Mouse (Mus musculus) gastrocnemius, postnatal 14 days (tissue): ENCODE measurements around the gene Tmem28. TPM values are rescaled to one million over a fixed set of nuclear protein-coding genes. Genes with fewer than 3 reads are reported as not detected.

Experiments
- DNase-seq: peaks from one replicate; pipeline ENCODE4 v3.0.0; 2021; ENCODE audit warnings: mixed read lengths
- intact Hi-C: fragments of 180-260 bp; cut with DNase I; formaldehyde crosslinking; loops from one replicate; pipeline ENCODE4 v1.15.1; 2025; ENCODE audit warnings: low total_unique reads
- long read RNA-seq, 2 experiments: library from polyadenylated mRNA; stranded (forward); transcript quantifications; one replicate each; pipeline ENCODE4 v2.0.0; 2021
- total RNA-seq, 2 experiments: library from RNA; stranded (reverse); gene quantifications; 2 replicates each; pipeline ENCODE4 v1.2.3; 2021

Gene Tmem28
- under 1 TPM; 0.11 to 0.31 TPM for total RNA-seq
- long read RNA-seq, experiment 1 = 0 reads
- long read RNA-seq, experiment 2 = 0 reads

GRCm38 (mm10) chrX:99820790-99821395 is at the start of gene Tmem28:
Gene Tmem28, plus strand, starts transcription at chrX:99821021.
- no peak for DNase-seq
- intact Hi-C loops = no loop called here

DNA sequence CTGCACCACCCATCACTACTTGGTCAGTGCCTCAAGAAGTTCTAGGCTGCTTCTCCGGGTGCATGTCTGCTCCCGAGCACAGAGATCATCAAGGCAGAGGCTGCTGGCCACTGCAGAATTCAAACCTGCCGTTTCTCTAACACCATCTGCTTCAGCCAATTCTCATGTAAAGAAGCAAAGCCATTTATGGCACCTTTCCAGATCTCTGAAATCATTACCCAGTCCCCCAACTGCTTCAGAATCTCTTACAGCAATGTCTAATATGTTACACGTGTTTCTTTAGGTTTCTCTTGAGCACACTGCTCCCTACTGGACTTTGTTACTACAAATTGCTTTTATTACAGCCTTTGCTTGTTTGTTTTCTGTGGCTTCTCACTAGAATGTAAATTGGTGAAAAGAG is 40.5 kb upstream of the Tmem28 start:
- intact Hi-C loops = no loop called here
- DNase-seq = no peak

DNA sequence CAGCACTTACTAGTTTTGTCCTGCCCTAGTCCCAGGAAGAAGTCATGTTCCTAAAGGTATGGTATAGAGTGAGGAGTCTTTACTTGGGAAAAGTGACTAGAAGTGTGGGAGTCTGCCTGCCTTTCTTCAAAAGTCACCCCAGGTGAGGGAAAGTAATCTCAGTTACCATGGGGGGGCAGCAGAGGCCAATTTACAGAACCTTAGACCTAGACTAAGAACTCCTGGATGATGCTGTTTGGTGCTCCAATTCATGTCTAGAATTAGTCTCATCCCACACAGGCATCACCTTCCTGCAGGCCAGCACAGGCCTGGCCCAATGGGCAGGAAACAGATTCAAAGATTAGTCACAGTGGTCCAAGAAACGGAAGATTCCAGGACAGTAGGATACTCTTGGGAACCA is 12.4 kb upstream of the Tmem28 start:
- DNase-seq = no peak
- intact Hi-C loops = no loop called here

DNA sequence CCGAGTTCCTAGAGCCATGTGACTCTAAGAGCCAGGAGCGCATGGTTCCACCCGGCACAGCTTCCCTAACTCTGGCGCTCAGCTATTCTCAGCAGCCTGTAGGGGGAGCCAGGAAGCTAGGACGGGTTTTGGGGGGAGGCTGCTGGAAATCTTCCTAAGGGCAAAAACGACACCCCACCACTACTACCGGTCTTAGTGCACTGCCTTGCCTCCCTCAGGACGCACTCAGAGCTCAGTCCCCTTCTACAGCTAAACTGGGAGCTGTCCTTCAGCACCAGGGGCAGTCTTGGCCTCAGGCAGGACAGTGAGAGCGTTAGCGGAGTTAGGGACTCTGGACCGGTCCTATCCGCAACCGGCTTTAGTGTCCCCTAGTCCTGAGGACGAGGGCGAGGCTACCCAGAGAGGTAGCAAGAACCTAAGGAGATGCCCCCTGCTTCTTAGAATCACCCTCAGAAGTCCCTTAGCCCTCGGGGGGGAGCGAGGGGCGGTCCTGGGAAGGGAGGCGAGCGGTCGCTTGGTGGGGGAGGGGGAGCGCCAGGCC is 1.4 kb upstream of the Tmem28 start:
- DNase-seq = peak; percentile 43
- intact Hi-C loops = no loop called here

- intact Hi-C loops = no loop called here
- no peak for DNase-seq
These were observed 658 bp upstream of the Tmem28 start for GRCm38 (mm10) chrX:99819936-99820789.

- DNase-seq = no peak
- intact Hi-C loops = no loop called here
These were observed 21.3 kb downstream of the Tmem28 start for GRCm38 (mm10) chrX:99842090-99842489.

DNA sequence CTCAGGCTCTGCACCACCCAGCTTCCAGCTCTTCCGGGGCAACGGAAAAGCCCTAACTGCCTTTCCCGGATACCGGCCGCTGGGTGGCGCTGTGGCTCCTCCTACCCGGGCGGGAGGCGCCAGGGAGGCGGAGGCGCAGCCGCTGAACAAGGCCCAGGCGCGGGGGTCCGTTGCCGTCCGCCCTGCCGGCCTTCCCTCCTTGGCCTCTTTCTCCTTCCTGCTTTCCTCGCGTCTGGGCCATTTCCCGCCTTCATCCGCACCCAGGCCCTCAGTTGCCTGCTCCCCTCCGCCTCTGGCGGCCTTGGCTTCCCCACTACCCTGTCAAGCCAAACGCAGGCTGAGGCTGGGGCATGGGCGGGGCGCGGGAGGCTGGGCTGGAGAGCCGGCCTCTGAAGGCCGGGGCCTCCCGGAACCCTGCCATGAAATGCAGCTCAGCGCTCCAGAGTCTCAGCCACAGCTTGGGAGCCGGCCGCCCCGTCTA is 32.5 kb downstream of the Tmem28 start:
- intact Hi-C loops = loop anchor here (5.0 to 10.0 kb wide), 2 partner anchors 539 to 632 kb away; no protein-coding TSS in a partner anchor
- peak; percentile 81 for DNase-seq

DNA sequence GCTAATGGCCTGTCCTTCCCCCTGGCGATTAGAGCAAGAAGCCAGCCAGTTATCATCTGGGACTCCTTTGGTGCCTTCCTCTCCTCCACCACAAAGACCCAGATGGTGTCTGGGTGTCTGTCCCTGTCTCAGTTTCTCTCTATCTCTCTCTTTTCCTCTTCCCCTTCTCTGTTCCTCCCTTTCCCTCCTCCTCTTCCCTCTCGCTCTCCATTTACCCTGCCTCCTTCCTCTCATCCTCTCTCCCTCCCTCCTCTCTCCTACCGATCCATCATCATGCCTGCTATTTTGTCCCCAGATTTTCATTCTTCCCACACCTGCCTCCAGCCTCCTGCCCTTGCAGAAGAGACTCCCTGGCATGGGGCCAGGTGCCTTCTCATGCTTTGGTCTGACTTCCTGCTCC is 33.0 kb downstream of the Tmem28 start:
- no peak for DNase-seq
- intact Hi-C loops = loop anchor here (5.0 to 10.0 kb wide), 2 partner anchors 538 to 631 kb away; no protein-coding TSS in a partner anchor

- intact Hi-C loops = no loop called here
- no peak for DNase-seq
These were observed 51.4 kb downstream of the Tmem28 start for GRCm38 (mm10) chrX:99872228-99872627.

- no peak for DNase-seq
- intact Hi-C loops = no loop called here
These were observed 51.9 kb downstream of the Tmem28 start for GRCm38 (mm10) chrX:99872632-99873201.

- DNase-seq = no peak
- intact Hi-C loops = no loop called here
These were observed 52.6 kb downstream of the Tmem28 start for GRCm38 (mm10) chrX:99873259-99873919.

DNA sequence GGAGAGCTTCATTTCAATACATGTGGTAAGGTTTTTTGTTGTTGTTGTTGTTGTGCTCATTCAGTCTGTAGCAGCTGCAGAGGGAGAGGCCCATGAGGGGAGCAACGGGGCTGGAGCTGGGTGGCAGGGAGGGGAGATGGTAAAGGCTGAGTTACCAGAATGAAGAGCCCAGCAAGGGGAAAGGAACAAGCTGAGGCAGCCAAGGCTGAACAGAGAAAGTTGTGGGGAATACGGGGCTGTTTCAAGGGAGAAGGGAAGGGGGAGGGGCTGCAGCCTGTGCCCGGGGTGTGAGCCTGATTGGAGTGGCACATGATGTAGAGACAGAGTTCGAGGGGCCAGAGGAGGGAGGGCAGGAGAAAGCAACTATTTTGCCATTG is 53.1 kb downstream of the Tmem28 start:
- no peak for DNase-seq
- intact Hi-C loops = no loop called here

GRCm38 (mm10) chrX:99876781-99877180 is 56.0 kb downstream of the Tmem28 start:
- no peak for DNase-seq

GRCm38 (mm10) chrX:99883396-99883795 is 62.6 kb downstream of the Tmem28 start:
- intact Hi-C loops = no loop called here
- DNase-seq = no peak

More at GRCm38 (mm10) chrX:99876781-99877180, 56.0 kb downstream of the Tmem28 start:
- intact Hi-C loops = no loop called here

Other genes with a start within 250 kb of the Tmem28 start
- 1 to 10 TPM; 4.8 to 7.9 TPM for gene Eda, start 154.6 kb downstream of the Tmem28 start, total RNA-seq